Mouse (Mus musculus) heart, adult 9 months (tissue): ENCODE measurements around the gene Serpine2.

Experiments used
- DNase-seq, 2 experiments: peaks; one replicate each; pipeline ENCODE4 v3.0.0; 2022; ENCODE audit warnings: low spot score in 2 of 2

Gene Serpine2

GRCm38 (mm10) chr1:79815446-79815845 lies 45.5 kb downstream of the Serpine2 start:
- no peak for DNase-seq

DNA sequence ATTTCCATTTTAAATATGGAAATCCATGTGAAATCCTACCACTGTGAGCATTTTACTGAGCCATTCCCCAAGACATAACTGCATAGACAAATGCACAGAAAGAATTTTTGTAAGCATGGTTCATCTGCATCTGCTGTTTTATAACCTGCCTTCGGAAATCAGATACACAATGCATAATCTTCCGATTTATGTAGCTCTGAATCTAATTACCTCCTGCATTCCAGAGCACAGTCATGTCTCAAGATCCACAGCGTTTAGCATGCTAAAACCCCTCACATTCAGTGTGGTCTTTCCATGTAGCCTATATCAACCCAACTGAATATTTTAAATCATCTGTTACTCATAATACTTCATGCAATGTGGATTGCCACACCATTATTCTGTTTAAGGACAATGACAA lies 51.5 kb downstream of the Serpine2 start:
- DNase-seq: no peak

DNA sequence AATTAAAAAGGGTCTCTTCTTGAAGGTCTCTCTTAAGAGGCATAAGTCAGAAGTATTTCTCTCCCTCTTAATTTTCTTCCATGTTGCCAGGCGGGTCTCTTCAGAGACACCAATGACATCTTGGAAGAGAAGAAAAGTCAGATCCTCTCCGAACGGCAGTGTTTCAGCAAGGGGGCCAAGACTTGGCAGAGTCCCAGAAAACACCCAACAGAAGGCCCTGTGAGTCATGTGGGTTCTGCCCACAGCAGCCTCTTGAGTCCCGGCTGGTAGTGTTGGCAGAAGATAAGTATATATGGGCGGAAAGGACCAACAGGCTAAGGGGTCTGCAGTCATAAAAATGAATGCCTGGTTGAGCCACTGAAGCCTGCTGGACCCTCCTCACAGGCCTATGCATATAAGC lies 54.1 kb downstream of the Serpine2 start:
- DNase-seq: no peak

GRCm38 (mm10) chr1:79803614-79804013 lies 57.4 kb downstream of the Serpine2 start:
- DNase-seq: no peak

GRCm38 (mm10) chr1:79802858-79803427 lies 58.0 kb downstream of the Serpine2 start:
- no peak for DNase-seq

DNA sequence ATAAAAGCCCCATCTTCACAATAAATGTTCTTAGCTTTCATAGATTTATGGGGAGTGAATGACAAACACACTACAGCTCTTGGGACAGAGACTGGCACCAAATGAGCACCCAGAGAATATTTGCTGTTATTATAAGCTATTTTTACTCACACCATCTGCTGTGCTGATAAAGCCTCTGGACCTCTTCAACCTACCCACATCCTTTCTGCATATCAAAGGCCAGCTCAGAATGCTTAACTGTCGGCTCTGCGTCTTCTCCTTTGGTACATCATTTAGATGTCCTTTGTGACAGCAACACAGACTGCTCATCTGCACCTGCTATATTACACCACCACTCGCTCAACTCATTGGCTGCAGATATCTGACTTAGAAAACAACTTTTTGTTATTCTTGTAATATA lies 63.9 kb downstream of the Serpine2 start:
- no peak for DNase-seq

GRCm38 (mm10) chr1:79786267-79786927 lies 74.6 kb downstream of the Serpine2 start:
- peak in 1 of 2 experiments; percentile 13 for DNase-seq

GRCm38 (mm10) chr1:79782433-79782832 lies 78.5 kb downstream of the Serpine2 start:
- no peak for DNase-seq

DNA sequence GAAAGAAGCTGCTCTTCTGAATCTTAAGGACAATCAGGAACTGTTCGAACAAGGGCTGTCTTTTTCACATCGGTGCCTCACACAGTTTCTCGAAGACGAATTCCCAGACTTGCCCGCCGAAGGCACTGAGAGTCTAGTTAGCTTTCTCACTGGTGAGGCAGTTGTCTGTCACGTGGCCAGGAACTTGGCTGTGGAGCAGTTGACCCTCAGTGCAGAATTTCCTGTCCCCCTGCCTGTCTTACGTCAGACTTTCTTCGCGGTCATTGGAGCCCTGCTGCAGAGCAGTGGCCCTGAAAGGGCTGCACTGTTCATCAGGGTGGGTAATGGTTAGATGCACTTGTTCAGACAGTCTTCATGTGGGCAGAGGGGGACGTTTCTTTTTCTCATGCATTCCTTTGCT lies 83.0 kb downstream of the Serpine2 start:
- no peak for DNase-seq

- DNase-seq: peak; percentile 90 to 97
Measured at GRCm38 (mm10) chr1:79775927-79776458, 85.0 kb downstream of the Serpine2 start, which contains the start of the genes Mrpl44 and Wdfy1. Mrpl44 (plus strand) TSS chr1:79776018. Wdfy1 (minus strand) TSS chr1:79776143.

- no peak for DNase-seq
Measured at GRCm38 (mm10) chr1:79774164-79774780, 86.7 kb downstream of the Serpine2 start.

DNA sequence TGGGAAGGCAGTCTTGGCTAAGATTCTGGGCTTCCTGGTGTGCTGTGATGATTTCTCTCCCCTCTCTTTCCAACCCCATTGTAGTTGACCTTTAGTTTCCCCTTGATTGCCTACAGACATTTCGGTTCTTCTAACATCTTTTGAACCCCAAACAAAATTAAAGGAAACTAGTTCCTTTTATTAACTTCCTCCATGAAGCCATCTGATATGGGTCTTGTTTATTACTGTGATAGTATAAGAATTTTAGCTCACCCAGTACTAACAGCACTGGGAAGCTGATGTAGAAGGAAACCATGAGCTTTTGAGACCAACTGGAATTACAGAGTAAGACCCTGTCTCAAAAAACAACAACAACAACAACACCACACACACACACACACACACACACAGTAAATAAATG lies 92.7 kb downstream of the Serpine2 start:
- no peak for DNase-seq

DNA sequence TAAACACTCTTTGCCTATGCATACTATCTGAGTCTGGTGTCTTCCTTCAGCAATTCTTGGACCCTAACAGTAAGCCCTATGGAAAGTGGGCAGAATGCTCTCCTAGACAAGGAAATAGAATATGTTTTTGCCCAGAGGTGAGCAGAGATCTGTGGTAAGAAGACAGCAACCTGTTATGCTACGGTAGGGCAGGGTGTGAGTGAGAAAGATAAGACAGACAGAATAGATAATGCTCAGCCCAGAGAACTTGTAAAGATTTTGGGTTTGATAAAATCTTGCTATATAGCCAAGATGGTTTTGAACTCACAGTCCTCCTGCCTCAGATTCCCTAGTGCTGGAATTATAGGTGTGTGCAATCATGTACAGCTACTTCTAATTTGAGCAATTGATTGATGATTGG lies 96.5 kb downstream of the Serpine2 start:
- no peak for DNase-seq

DNA sequence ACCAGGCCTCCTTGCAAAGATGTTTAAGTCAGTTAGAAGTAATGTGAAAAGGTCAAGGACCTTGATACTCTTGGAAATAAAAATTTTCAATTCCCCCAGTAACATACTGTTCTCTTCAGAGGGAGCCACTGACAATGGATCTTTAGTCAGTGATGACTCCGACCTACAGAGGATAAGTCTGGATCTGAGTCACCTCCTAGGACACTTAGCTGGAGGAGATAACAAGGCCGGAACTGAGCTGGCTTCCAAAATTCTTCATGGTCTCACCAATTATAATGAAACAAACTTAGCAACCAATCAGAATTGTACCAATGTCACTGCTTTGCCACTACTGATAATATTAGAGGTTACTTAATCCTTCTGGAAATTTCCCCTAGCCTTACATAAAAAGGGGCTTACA lies 96.9 kb downstream of the Serpine2 start:
- DNase-seq: no peak

GRCm38 (mm10) chr1:79762282-79763250 lies 98.4 kb downstream of the Serpine2 start:
- no peak for DNase-seq

DNA sequence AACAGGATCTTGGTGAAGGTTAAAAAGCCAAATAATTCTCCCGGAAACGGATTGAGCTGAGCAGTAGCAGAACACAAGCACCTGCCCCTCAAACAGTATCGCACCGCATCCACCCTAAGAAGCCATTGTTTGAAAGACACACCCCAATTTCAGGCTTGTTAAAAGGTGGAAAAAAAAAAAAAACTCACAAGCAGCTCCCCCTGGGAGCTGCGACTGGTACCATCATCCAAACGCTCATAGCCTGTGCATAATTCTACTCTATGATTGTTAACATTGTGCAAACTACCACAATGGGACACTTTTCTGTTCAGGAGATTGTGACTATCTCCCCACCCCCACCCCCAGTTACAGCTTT lies 99.1 kb downstream of the Serpine2 start:
- DNase-seq: no peak

GRCm38 (mm10) chr1:79761106-79761916 lies 99.7 kb downstream of the Serpine2 start:
- peak; percentile 76 to 81 for DNase-seq

DNA sequence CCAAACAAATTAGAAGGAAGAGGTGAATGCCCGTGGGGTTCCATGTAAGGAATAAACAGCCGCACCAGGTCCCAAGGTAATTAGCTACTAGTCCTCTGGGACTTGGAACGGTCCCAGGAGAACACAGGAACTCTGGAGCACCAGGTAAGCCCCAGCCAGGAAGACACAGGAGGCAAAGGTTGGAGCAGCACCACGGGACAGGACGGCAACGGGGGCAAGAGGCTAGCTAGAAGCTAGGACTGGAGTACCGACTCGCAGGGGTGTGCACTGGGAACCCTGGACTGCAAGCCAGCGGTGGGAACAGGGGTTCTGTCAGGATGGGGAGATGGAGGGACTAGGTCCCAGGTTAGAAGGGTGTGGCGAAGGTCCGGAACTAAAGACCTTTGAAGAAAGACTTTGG lies 100.3 kb downstream of the Serpine2 start:
- DNase-seq: no peak

- no peak for DNase-seq
Measured at GRCm38 (mm10) chr1:79759436-79759972, 101.5 kb downstream of the Serpine2 start.

GRCm38 (mm10) chr1:79759006-79759405 lies 102.0 kb downstream of the Serpine2 start:
- DNase-seq: no peak

- DNase-seq: no peak
Measured at GRCm38 (mm10) chr1:79757597-79757996, 103.4 kb downstream of the Serpine2 start.
